Mouse (Mus musculus) mouse trophoblast stem cell (cell line): Measurements from ENCODE around the gene Hoga1.

Experiments
- in situ Hi-C, 2 experiments: fragments of 300-500 bp; cut with MseI, MboI; formaldehyde crosslinking; loops; 2 replicates in 1 of 2; 3 replicates in 1 of 2; pipeline ENCODE4 v1.15.1; 2025

Hoga1 gene

GRCm38 (mm10) chr19:42045269-42046102 is at the start of gene Hoga1:
Gene Hoga1, plus strand, starts transcription at chr19:42045610.
- in situ Hi-C loops = no loop called here

- in situ Hi-C loops = no loop called here
Observed at GRCm38 (mm10) chr19:41997090-41997489, 48.3 kb upstream of the Hoga1 start.

GRCm38 (mm10) chr19:41998770-41999548 is 46.5 kb upstream of the Hoga1 start:
- in situ Hi-C loops = no loop called here

- in situ Hi-C loops = no loop called here
Observed at GRCm38 (mm10) chr19:41999688-42000283, 45.6 kb upstream of the Hoga1 start.

- in situ Hi-C loops = no loop called here
Observed at GRCm38 (mm10) chr19:42000446-42000958, 44.9 kb upstream of the Hoga1 start.

- in situ Hi-C loops = no loop called here
Observed at GRCm38 (mm10) chr19:42001253-42001980, 44.0 kb upstream of the Hoga1 start.

GRCm38 (mm10) chr19:42004258-42004657 is 41.2 kb upstream of the Hoga1 start:
- in situ Hi-C loops = no loop called here

GRCm38 (mm10) chr19:42005616-42006015 is 39.8 kb upstream of the Hoga1 start:
- in situ Hi-C loops = no loop called here

GRCm38 (mm10) chr19:42006568-42006967 is 38.8 kb upstream of the Hoga1 start:
- in situ Hi-C loops = no loop called here

GRCm38 (mm10) chr19:42008586-42008985 is 36.8 kb upstream of the Hoga1 start:
- in situ Hi-C loops = no loop called here

- in situ Hi-C loops = no loop called here
Observed at GRCm38 (mm10) chr19:42009067-42009466, 36.3 kb upstream of the Hoga1 start.

- in situ Hi-C loops = no loop called here
Observed at GRCm38 (mm10) chr19:42010436-42010835, 35.0 kb upstream of the Hoga1 start.

- in situ Hi-C loops = no loop called here
Observed at GRCm38 (mm10) chr19:42011123-42011522, 34.3 kb upstream of the Hoga1 start.

- in situ Hi-C loops = no loop called here
Observed at GRCm38 (mm10) chr19:42014231-42014825, 31.1 kb upstream of the Hoga1 start.

- in situ Hi-C loops = no loop called here
Observed at GRCm38 (mm10) chr19:42015001-42015400, 30.4 kb upstream of the Hoga1 start.

- in situ Hi-C loops = no loop called here
Observed at GRCm38 (mm10) chr19:42016251-42016650, 29.2 kb upstream of the Hoga1 start.

GRCm38 (mm10) chr19:42016840-42017239 is 28.6 kb upstream of the Hoga1 start:
- in situ Hi-C loops = no loop called here

- in situ Hi-C loops = no loop called here
Observed at GRCm38 (mm10) chr19:42017399-42018247, 27.8 kb upstream of the Hoga1 start.

- in situ Hi-C loops = no loop called here
Observed at GRCm38 (mm10) chr19:42019011-42019522, 26.3 kb upstream of the Hoga1 start.
